Mouse (Mus musculus) mature B cell (primary cell): ENCODE data around the gene Panx1.

Experiments
- in situ Hi-C: fragments of 300-500 bp; cut with MboI; formaldehyde crosslinking; loops from 2 replicates; pipeline ENCODE4 v1.14.3; 2019

Gene Panx1

GRCm38 (mm10) chr9:15045084-15045669, at the start of gene Panx1:
Gene Panx1, minus strand, starts transcription at chr9:15045478.
- in situ Hi-C loops = no loop called here

GRCm38 (mm10) chr9:15068686-15069295, 23.5 kb upstream of the Panx1 start:
- in situ Hi-C loops = no loop called here

GRCm38 (mm10) chr9:15067995-15068685, 22.9 kb upstream of the Panx1 start:
- in situ Hi-C loops = no loop called here

GRCm38 (mm10) chr9:15064176-15064575, 18.9 kb upstream of the Panx1 start:
- in situ Hi-C loops = no loop called here

- in situ Hi-C loops = no loop called here
These were observed 15.6 kb upstream of the Panx1 start for GRCm38 (mm10) chr9:15060847-15061246.

- in situ Hi-C loops = no loop called here
These were observed 14.7 kb upstream of the Panx1 start for GRCm38 (mm10) chr9:15060026-15060425.

- in situ Hi-C loops = no loop called here
These were observed 462 bp upstream of the Panx1 start for GRCm38 (mm10) chr9:15045740-15046139.

GRCm38 (mm10) chr9:15044391-15045083, 741 bp downstream of the Panx1 start:
- in situ Hi-C loops = no loop called here

GRCm38 (mm10) chr9:15041556-15041955, 3.7 kb downstream of the Panx1 start:
- in situ Hi-C loops = no loop called here

- in situ Hi-C loops = no loop called here
These were observed 5.4 kb downstream of the Panx1 start for GRCm38 (mm10) chr9:15039848-15040247.

- in situ Hi-C loops = no loop called here
These were observed 7.6 kb downstream of the Panx1 start for GRCm38 (mm10) chr9:15037704-15038103.

- in situ Hi-C loops = no loop called here
These were observed 8.0 kb downstream of the Panx1 start for GRCm38 (mm10) chr9:15037237-15037636.

- in situ Hi-C loops = no loop called here
These were observed 8.5 kb downstream of the Panx1 start for GRCm38 (mm10) chr9:15036807-15037206.

- in situ Hi-C loops = no loop called here
These were observed 8.9 kb downstream of the Panx1 start for GRCm38 (mm10) chr9:15036405-15036804.

- in situ Hi-C loops = no loop called here
These were observed 9.3 kb downstream of the Panx1 start for GRCm38 (mm10) chr9:15035979-15036378.

- in situ Hi-C loops = no loop called here
These were observed 10.6 kb downstream of the Panx1 start for GRCm38 (mm10) chr9:15034546-15035273.

GRCm38 (mm10) chr9:15033568-15034160, 11.6 kb downstream of the Panx1 start:
- in situ Hi-C loops = no loop called here

GRCm38 (mm10) chr9:15032797-15033196, 12.5 kb downstream of the Panx1 start:
- in situ Hi-C loops = no loop called here

- in situ Hi-C loops = no loop called here
These were observed 14.5 kb downstream of the Panx1 start for GRCm38 (mm10) chr9:15030771-15031170.

GRCm38 (mm10) chr9:15029025-15029727, 16.1 kb downstream of the Panx1 start:
- in situ Hi-C loops = no loop called here

GRCm38 (mm10) chr9:15027725-15028124, 17.6 kb downstream of the Panx1 start:
- in situ Hi-C loops = no loop called here
